Mouse (Mus musculus): Measurements from ENCODE around the gene Arap2.
"Not testable (repeated sequence)": the region's sequence is repeated elsewhere in the genome, so short reads cannot be mapped to it uniquely, and the experiment has no call there.

The Arap2 gene

GRCm38 (mm10) chr5:62743220-62743922, 22.6 kb downstream of the Arap2 start:
- intact Hi-C loops (cut with DNase I) = no loop called here

GRCm38 (mm10) chr5:62739451-62740415, 26.2 kb downstream of the Arap2 start:
- intact Hi-C loops (cut with DNase I) = no loop called here

DNA sequence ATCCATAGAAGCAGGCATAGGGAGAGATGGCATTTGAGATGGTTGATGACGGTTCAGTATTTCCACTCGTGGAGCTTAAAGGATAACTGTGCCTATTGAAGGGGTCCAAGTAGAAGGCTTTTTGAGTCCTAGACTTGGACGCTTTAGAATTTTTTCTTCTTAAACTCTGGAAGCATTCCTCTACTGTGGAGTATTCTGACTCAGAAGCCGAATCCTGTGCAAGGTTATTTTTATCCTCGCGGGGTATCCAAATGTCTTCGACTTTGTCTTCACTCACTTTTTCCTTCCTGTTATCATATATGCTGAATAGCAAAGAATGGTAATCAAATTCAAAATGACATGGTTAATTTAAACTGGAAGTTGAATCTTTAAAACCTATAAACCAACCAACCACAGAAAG, 35.4 kb downstream of the Arap2 start:
- intact Hi-C loops (cut with DNase I) = not testable (repeated sequence)

GRCm38 (mm10) chr5:62725551-62725950, 40.4 kb downstream of the Arap2 start:
- intact Hi-C loops (cut with DNase I) = no loop called here

- intact Hi-C loops (cut with DNase I) = no loop called here
Observed at GRCm38 (mm10) chr5:62723261-62724105, 42.5 kb downstream of the Arap2 start.

GRCm38 (mm10) chr5:62716468-62716867, 49.5 kb downstream of the Arap2 start:
- intact Hi-C loops (cut with DNase I) = no loop called here

DNA sequence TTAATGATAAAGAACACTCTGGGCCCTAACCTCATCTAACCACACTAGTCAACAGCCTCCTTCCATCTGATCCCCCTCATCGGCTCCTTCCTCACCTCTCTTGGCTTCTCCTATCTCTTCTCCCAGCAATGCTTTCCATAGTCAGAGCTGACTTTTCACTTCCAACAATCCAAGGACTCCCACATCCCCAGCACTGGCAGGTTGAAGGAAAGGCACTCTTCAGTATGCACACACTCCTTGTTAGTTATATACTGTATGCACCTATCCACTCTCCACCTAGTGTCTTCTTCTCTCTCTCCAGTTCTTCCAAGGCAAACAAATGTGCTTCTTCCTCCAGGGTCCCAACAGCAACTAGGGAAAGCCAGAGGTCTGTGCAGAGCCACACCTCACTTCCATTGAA, 50.0 kb downstream of the Arap2 start:
- intact Hi-C loops (cut with DNase I) = no loop called here

GRCm38 (mm10) chr5:62715436-62715835, 50.5 kb downstream of the Arap2 start:
- intact Hi-C loops (cut with DNase I) = no loop called here

DNA sequence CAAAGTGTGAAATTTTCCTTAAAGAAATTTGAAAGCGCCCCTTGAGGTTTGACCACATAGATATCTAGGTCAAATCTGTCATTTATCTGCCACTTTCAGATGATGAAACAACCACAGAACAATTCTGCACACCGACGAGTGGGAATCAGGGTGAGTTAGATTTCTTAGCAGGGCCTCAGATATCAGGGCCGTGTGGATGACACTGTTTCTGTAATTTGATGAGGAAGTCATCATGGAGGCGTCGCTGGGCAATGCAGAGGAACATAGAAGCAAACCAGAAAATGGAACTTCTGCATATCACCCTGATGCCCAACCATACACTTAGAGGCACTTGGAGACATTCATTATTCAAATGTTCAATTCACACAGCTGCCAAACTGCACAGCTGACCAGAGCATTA, 55.0 kb downstream of the Arap2 start:
- intact Hi-C loops (cut with DNase I) = no loop called here

DNA sequence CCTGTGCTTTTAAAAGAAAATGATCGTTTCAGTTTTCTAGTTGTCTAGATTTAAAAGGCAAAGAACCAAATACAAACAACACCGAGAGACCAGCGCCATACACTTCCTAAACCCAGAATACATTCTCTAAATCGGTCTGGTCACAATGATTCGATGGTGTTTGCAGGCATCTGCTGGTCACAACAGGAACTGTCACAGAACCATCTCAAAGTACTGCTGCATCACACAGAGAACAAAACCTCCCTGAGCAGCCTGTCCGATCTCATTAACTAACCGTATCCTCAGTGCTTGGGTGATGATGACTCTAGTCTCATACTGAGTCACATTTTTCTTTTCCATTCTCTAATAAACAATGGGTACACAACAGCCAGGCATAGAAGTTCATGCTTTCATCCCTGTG, 59.1 kb downstream of the Arap2 start:
- intact Hi-C loops (cut with DNase I) = no loop called here

DNA sequence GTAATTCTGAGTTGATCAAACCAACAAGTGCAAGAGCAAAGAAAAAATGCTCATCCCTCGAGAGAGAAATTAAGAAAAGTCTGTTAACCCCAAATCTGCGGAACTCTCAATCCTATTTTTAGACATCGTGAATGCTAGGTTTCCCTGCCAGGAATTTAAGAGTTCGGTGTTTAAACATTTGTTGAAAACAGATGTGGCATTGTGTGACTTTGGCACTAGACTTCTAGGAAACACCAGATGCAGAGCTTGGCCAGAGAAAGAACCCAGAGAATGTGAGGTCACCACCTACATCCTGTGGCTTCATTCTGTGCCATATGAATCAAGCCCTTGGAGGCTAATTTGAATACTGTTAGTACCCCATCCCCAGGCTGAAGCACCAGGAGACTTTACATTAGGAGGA, 76.0 kb downstream of the Arap2 start:
- intact Hi-C loops (cut with DNase I) = no loop called here

DNA sequence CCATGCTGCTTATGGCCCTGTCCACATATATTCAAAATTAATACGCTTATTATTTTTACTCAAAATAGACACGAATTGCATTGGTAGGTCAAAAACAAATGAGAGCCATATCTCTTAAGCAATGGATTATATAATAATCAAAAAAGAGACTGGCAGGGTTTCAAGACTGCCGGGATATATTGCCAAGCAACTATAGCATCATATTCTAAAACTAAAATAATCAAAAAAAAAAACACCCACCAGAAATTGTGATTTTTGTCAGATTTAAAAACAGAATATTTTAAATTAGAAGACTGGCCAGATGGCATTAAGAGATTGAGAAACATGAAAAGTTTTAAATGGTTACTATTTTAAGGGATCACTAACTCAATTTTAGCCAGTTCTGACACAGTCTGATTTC, 82.2 kb downstream of the Arap2 start:
- intact Hi-C loops (cut with DNase I) = no loop called here

GRCm38 (mm10) chr5:62683207-62683606, 82.8 kb downstream of the Arap2 start:
- intact Hi-C loops (cut with DNase I) = no loop called here

GRCm38 (mm10) chr5:62677390-62677789, 88.6 kb downstream of the Arap2 start:
- intact Hi-C loops (cut with DNase I) = no loop called here

DNA sequence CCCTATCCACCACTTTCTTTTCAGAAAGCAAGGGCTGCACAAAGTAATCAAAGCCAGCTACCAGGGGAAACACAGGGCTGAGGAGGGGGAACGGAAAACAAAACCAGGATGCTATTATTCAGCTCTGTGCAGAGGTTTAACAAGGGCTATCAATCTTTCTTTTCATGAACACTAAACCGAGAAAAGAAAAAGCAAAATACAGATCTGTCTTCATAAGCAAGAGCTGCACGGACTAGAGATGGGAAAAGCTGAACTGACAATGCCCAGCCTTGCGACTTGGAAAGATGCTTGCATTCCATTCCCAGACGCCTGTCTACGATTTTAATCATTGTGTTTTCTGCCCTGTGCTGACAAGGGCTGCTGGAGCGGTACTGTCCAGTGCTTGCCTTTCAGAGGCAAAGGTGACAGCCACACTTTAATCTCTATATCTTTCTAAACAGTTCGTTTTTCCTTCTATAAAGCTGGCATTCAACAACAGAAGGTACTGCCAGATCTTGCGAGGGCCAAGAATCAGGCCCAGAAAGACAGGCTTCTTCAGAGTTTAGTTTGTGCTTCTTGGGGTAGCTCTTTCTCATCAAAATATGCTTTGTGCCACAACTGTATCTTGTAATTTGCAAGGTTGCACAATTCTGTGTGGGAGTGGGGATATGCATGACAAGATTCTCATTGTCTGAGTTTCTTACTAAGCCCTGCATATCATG, 93.1 kb downstream of the Arap2 start:
- intact Hi-C loops (cut with DNase I) = no loop called here

DNA sequence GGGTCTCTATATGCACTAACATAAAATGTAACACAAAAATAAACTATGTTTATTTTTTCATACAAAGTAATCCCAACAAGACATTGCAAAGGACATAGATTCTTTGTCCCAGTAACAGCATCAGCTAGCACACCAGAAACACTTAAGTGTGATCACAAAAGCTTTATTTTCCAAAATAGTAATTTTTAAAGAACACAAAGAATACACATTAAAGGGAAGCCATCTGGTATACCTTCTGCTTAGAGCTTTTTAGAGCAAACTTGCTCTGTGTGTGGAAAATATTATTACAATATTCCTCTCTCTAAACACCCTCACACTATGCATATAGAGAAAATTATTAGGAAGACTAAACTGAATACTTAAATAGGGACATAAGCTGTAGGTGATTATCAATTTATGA, 100.6 kb downstream of the Arap2 start:
- intact Hi-C loops (cut with DNase I) = no loop called here

DNA sequence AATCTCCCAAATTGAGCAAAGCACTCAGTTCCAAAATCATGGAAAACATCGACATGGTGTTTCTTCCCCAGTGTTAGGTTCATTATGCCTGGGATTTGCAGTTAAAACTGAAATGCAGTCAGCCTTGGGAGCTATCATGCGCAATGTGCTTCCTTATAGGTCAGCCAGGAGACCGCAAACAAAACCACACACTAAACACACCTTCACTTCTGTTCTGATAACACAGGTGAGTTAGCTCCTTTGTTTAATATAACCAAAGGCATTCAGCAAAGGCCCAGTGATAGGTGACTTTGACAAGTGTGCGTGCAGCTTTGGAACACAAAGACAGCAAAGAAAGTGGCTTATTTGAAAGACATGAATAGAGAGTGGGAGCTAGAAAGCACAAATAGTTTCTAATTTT, 101.1 kb downstream of the Arap2 start:
- intact Hi-C loops (cut with DNase I) = no loop called here

DNA sequence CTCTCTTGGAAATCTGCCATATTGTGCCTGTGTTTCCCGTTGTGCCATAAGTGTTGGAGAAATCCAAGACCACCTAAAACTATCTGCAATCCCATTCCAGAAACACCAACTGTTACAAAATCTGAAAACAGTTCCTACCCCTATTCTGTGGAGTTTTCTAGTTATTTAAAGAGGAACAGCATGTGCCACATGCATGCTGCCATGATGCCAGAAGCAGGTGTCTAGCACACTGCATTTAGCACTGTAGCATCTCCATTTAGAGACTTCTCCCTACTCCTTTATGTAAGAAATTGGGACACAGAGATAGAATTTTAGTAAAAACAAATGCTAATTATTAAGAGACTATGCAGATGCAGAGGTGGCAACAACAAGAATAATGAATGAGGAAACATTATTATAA, 102.8 kb downstream of the Arap2 start:
- intact Hi-C loops (cut with DNase I) = no loop called here

GRCm38 (mm10) chr5:62653924-62654323, 112.0 kb downstream of the Arap2 start:
- intact Hi-C loops (cut with DNase I) = no loop called here

DNA sequence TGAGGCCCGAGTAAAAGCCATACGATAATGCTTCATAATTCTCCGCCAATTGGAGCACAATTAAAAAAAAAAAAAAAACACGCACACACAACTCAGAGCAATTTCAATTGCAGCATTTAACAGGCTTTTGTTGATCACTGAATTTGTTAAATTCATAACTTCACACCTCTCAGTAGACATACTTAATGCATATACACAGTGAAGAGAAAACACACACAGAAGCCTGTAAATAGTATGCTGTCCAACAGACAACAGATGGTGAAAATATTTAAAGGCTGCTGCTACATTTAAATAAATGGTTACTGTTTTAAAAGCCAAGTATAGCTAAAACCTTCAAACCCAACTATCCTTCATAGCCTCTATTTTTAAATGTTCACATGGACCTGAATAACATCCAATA, 123.6 kb downstream of the Arap2 start:
- intact Hi-C loops (cut with DNase I) = no loop called here

- intact Hi-C loops (cut with DNase I) = no loop called here
Observed at GRCm38 (mm10) chr5:62640501-62640900, 125.5 kb downstream of the Arap2 start.

All from adrenal gland (tissue).